17 mouse cellular contexts compared by ENCODE assay signal in genomic region chr8:119732072-119732471, GRCm38 (mm10). TPM values are rescaled to one million over a fixed set of nuclear protein-coding genes. Genes with fewer than 3 reads are reported as not detected.
"Had no signal": no experiment of that assay in that cellular context is flagged by ENCODE, and none has a peak within 500 bp of the region (broad histone marks: within the 10 kb centered on the region; RNA-seq: fewer than 3 reads in every experiment).

No protein-coding gene starts in this region.

- H3K27ac ChIP-seq: neural tube, embryonic 12.5 days; neural tube, embryonic 13.5 days; neural tube, embryonic 15.5 days; stomach, embryonic 15.5 days had no signal

- H3K27me3 ChIP-seq: neural tube, embryonic 12.5 days; neural tube, embryonic 13.5 days; neural tube, embryonic 15.5 days; stomach, embryonic 15.5 days had no signal

- DNase-seq: retina, postnatal 1 day; right cerebral cortex, adult 18-20 months; right cerebral cortex, postnatal 14 days; right cerebral cortex, postnatal 25 days; right cerebral cortex, postnatal 4 days; spleen, adult 18-20 months; thymus, adult 18-20 months; thymus, adult 2 months; thymus, postnatal 14 days; thymus, postnatal 25 days; thymus, postnatal 36 days; thymus, postnatal 4 days had no signal

- H3K36me3 ChIP-seq: neural tube, embryonic 12.5 days; neural tube, embryonic 13.5 days; neural tube, embryonic 15.5 days; stomach, embryonic 15.5 days had no signal

- H3K4me2 ChIP-seq: neural tube, embryonic 12.5 days; neural tube, embryonic 13.5 days; neural tube, embryonic 15.5 days; stomach, embryonic 15.5 days had no signal

- H3K4me1 ChIP-seq: neural tube, embryonic 12.5 days; neural tube, embryonic 13.5 days; neural tube, embryonic 15.5 days; stomach, embryonic 15.5 days had no signal

- H3K9me3 ChIP-seq: neural tube, embryonic 12.5 days; neural tube, embryonic 13.5 days; neural tube, embryonic 15.5 days; stomach, embryonic 15.5 days had no signal

- H3K9ac ChIP-seq: neural tube, embryonic 12.5 days; neural tube, embryonic 13.5 days; neural tube, embryonic 15.5 days; stomach, embryonic 15.5 days had no signal

- H3K4me3 ChIP-seq: neural tube, embryonic 12.5 days; neural tube, embryonic 13.5 days; neural tube, embryonic 15.5 days; stomach, embryonic 15.5 days had no signal

RNA-seq across cellular contexts. Expression of gene Atp2c2, which starts 32.3 kb away (rescaled TPM):
- total RNA-seq: neutrophil, adult 5-6 weeks had no signal
